Mouse (Mus musculus) heart, embryonic 11.5 days (tissue): ENCODE measurements around the gene Tbc1d10a. TPM values are rescaled to one million over a fixed set of nuclear protein-coding genes. Genes with fewer than 3 reads are reported as not detected.
A peak's percentile ranks its signal among the peaks of the same experiment; 100 is the strongest.

Experiments
- ATAC-seq: fragments of 200-750 bp; cut with Nextera tagmentation; replicated peaks from 2 replicates; pipeline ENCODE4 v1.8.0; 2017; ENCODE audit warnings: moderate library complexity; ENCODE audit not compliant: insufficient number of reproducible peaks, low FRiP score, low TSS enrichment
- H3K27ac ChIP-seq: fragments of 300-500 bp; sonication (generic); 2 replicates; pipeline ENCODE4 v1.5.1; 2014; ENCODE audit warnings: mild to moderate bottlenecking, low read depth, low read length
- H3K27me3 ChIP-seq: fragments of 300-500 bp; sonication (generic); 2 replicates; pipeline ENCODE4 v1.6.1; 2014; ENCODE audit warnings: mild to moderate bottlenecking, low read length, mixed read lengths; ENCODE audit not compliant: control insufficient read depth, insufficient read depth
- H3K36me3 ChIP-seq: fragments of 300-500 bp; sonication (generic); 2 replicates; pipeline ENCODE4 v1.6.1; 2014; ENCODE audit warnings: mild to moderate bottlenecking, low read length, moderate library complexity, mixed read lengths; ENCODE audit not compliant: control insufficient read depth, insufficient read depth
- H3K4me1 ChIP-seq: fragments of 300-500 bp; sonication (generic); 2 replicates; pipeline ENCODE4 v1.6.1; 2014; ENCODE audit warnings: low read length; ENCODE audit not compliant: control insufficient read depth, insufficient read depth
- H3K4me2 ChIP-seq: fragments of 300-500 bp; sonication (generic); 2 replicates; pipeline ENCODE4 v1.6.1; 2014; ENCODE audit warnings: mild to moderate bottlenecking, moderate library complexity
- H3K4me3 ChIP-seq: fragments of 300-500 bp; sonication (generic); 2 replicates; pipeline ENCODE4 v1.5.1; 2014; ENCODE audit warnings: low read depth, low read length
- H3K9ac ChIP-seq: fragments of 300-500 bp; sonication (generic); 2 replicates; pipeline ENCODE4 v1.6.1; 2014; ENCODE audit warnings: mild to moderate bottlenecking, low read depth, low read length, moderate library complexity
- H3K9me3 ChIP-seq: fragments of 300-500 bp; sonication (generic); replicated peaks from 2 replicates; pipeline ENCODE4 v1.6.1; 2016; ENCODE audit warnings: low read length; ENCODE audit not compliant: control insufficient read depth
- WGBS: fragments of 180-500 bp; shearing (Covaris S2); extraction: QIAGEN DNeasy Blood & Tissue Kit; methylation state at CpG from one replicate; pipeline ENCODE4 v1.1.7; 2014; ENCODE audit not compliant: insufficient replicate concordance; 5-methylcytosine and 5-hydroxymethylcytosine counted together
- polyA plus RNA-seq: library from polyadenylated mRNA; unstranded; fragments of >200 nt; fragmentation: Nextera tagmentation; extraction: Ambion mirVana; gene quantifications from 2 replicates; pipeline ENCODE4 v1.2.1, GENCODE M21; 2014

The Tbc1d10a gene
- polyA plus RNA-seq, 1 experiment from 2014 or later = 10.1 TPM

GRCm38 (mm10) chr11:4190677-4191076 lies 4.1 kb downstream of the Tbc1d10a start:
- no peak overlapping the region for H3K4me2 ChIP-seq
- 79% methylated on average over 3 of the region's 3 CpGs for WGBS
- no peak for ATAC-seq
- no peak overlapping the region for H3K4me3 ChIP-seq
- no peak overlapping the region for H3K9ac ChIP-seq
- no peak overlapping the region for H3K27ac ChIP-seq
- peaks cover 7% of the 10 kb centered on the region; the same call in 1 of the 2 replicates for H3K4me1 ChIP-seq
- no peaks in the 10 kb centered on the region for H3K27me3 ChIP-seq
- H3K9me3 ChIP-seq = no peaks in the 10 kb centered on the region
- H3K36me3 ChIP-seq = no peaks in the 10 kb centered on the region

GRCm38 (mm10) chr11:4192757-4193156 lies 6.2 kb downstream of the Tbc1d10a start:
- no peak for ATAC-seq
- H3K4me3 ChIP-seq = no peak overlapping the region
- WGBS = 89% methylated on average over 3 of the region's 3 CpGs
- peaks cover under 1% of the 10 kb centered on the region; the same call in 1 of the 2 replicates for H3K4me1 ChIP-seq
- no peak overlapping the region for H3K27ac ChIP-seq
- no peaks in the 10 kb centered on the region for H3K36me3 ChIP-seq
- H3K4me2 ChIP-seq = no peak overlapping the region
- H3K9me3 ChIP-seq = no peaks in the 10 kb centered on the region
- H3K27me3 ChIP-seq = no peaks in the 10 kb centered on the region
- H3K9ac ChIP-seq = no peak overlapping the region

GRCm38 (mm10) chr11:4193420-4193819 lies 6.8 kb downstream of the Tbc1d10a start:
- no peak overlapping the region for H3K4me3 ChIP-seq
- no peak overlapping the region for H3K27ac ChIP-seq
- H3K4me2 ChIP-seq = no peak overlapping the region
- ATAC-seq = no peak
- no peaks in the 10 kb centered on the region for H3K9me3 ChIP-seq
- no peaks in the 10 kb centered on the region for H3K36me3 ChIP-seq
- H3K9ac ChIP-seq = no peak overlapping the region
- no peaks in the 10 kb centered on the region for H3K27me3 ChIP-seq
- no peaks in the 10 kb centered on the region for H3K4me1 ChIP-seq

GRCm38 (mm10) chr11:4195597-4196031 lies 9.0 kb downstream of the Tbc1d10a start:
- no peak overlapping the region for H3K27ac ChIP-seq
- no peak for ATAC-seq
- no peaks in the 10 kb centered on the region for H3K27me3 ChIP-seq
- H3K36me3 ChIP-seq = no peaks in the 10 kb centered on the region
- H3K4me3 ChIP-seq = no peak overlapping the region
- no peak overlapping the region for H3K9ac ChIP-seq
- 83% methylated on average over 3 of the region's 3 CpGs for WGBS
- H3K4me1 ChIP-seq = no peaks in the 10 kb centered on the region
- no peak overlapping the region for H3K4me2 ChIP-seq
- no peaks in the 10 kb centered on the region for H3K9me3 ChIP-seq

- Histone ChIP-seq H3K27ac (no peak overlapping the region), H3K9ac (no peak overlapping the region), H3K4me3 (no peak overlapping the region), H3K36me3 (no peaks in the 10 kb centered on the region), H3K4me1 (no peaks in the 10 kb centered on the region), H3K27me3 (no peaks in the 10 kb centered on the region), H3K4me2 (no peak overlapping the region), H3K9me3 (no peaks in the 10 kb centered on the region)
- no peak for ATAC-seq
- 65% methylated on average over 8 of the region's 8 CpGs for WGBS
Observed at GRCm38 (mm10) chr11:4196636-4197035, 10.0 kb downstream of the Tbc1d10a start.

GRCm38 (mm10) chr11:4197691-4198090 lies 11.1 kb downstream of the Tbc1d10a start:
- H3K36me3 ChIP-seq = no peaks in the 10 kb centered on the region
- 85% methylated on average over 1 of the region's 1 CpGs for WGBS
- no peaks in the 10 kb centered on the region for H3K27me3 ChIP-seq
- H3K4me3 ChIP-seq = no peak overlapping the region
- no peaks in the 10 kb centered on the region for H3K9me3 ChIP-seq
- H3K27ac ChIP-seq = no peak overlapping the region
- no peak overlapping the region for H3K4me2 ChIP-seq
- ATAC-seq = no peak
- no peak overlapping the region for H3K9ac ChIP-seq
- H3K4me1 ChIP-seq = no peaks in the 10 kb centered on the region

GRCm38 (mm10) chr11:4201981-4202700 lies 15.6 kb downstream of the Tbc1d10a start:
- WGBS = 77% methylated on average over 11 of the region's 11 CpGs
- Histone ChIP-seq H3K4me2 (no peak overlapping the region), H3K9ac (no peak overlapping the region), H3K4me1 (peaks cover 8% of the 10 kb centered on the region), H3K27ac (no peak overlapping the region), H3K9me3 (no peaks in the 10 kb centered on the region), H3K36me3 (peaks cover under 1% of the 10 kb centered on the region; the same call in 1 of the 2 replicates), H3K27me3 (no peaks in the 10 kb centered on the region), H3K4me3 (no peak overlapping the region)
- ATAC-seq = no peak

- no peak overlapping the region for H3K4me3 ChIP-seq
Observed at GRCm38 (mm10) chr11:4202995-4203704, 16.6 kb downstream of the Tbc1d10a start.

More at GRCm38 (mm10) chr11:4202995-4203704, 16.6 kb downstream of the Tbc1d10a start:
- no peak overlapping the region for H3K9ac ChIP-seq
- whole genome bisulfite sequencing = 66% methylated on average over 12 of the region's 12 CpGs
- H3K4me2 ChIP-seq = no peak overlapping the region
- H3K4me1 ChIP-seq = peaks cover 8% of the 10 kb centered on the region
- H3K27ac ChIP-seq = peak overlapping the region; percentile 64
- ATAC-seq = no peak
- peaks cover 3% of the 10 kb centered on the region; the same call in 1 of the 2 replicates for H3K36me3 ChIP-seq
- no peaks in the 10 kb centered on the region for H3K27me3 ChIP-seq
- H3K9me3 ChIP-seq = no peaks in the 10 kb centered on the region
